Mouse (Mus musculus) E14TG2a.4 (cell line): Measurements from ENCODE around the gene Nomo1.

Experiments
- CTCF ChIP-seq: conservative IDR thresholded peaks from 2 replicates; pipeline ENCODE4 v1.5.1; 2014; ENCODE audit warnings: low read length
- POU5F1 ChIP-seq: IDR thresholded peaks from 2 replicates; pipeline ENCODE4 v1.6.1; 2014; ENCODE audit warnings: low read length, borderline replicate concordance

GRCm38 (mm10) chr7:45992470-45992869, 41.0 kb upstream of the Nomo1 start:
- TF ChIP-seq CTCF: no peak
- no peak for TF ChIP-seq POU5F1
